Mouse (Mus musculus) stomach, postnatal 0 days (tissue): Measurements from ENCODE around the gene Chrd. TPM values are rescaled to one million over a fixed set of nuclear protein-coding genes. Genes with fewer than 3 reads are reported as not detected.
A peak's percentile ranks its signal among the peaks of the same experiment; 100 is the strongest.

Experiments used
- ATAC-seq: fragments of 200-750 bp; cut with Nextera tagmentation; 2 replicates; pipeline ENCODE4 v1.8.0; 2017; ENCODE audit not compliant: low FRiP score, low TSS enrichment
- DNase-seq: peaks from one replicate; pipeline ENCODE4 v3.0.0-alpha.2; 2016; ENCODE audit warnings: low spot score
- H3K27ac ChIP-seq: fragments of 300-500 bp; sonication (generic); replicated peaks from 2 replicates; pipeline ENCODE4 v1.5.1; 2014; ENCODE audit warnings: mild to moderate bottlenecking, control low read depth
- H3K27me3 ChIP-seq: fragments of 300-500 bp; sonication (generic); 2 replicates; pipeline ENCODE4 v1.6.1; 2014; ENCODE audit warnings: low read length; ENCODE audit not compliant: control insufficient read depth, insufficient read depth
- H3K36me3 ChIP-seq: fragments of 300-500 bp; sonication (generic); 2 replicates; pipeline ENCODE4 v1.6.1; 2014; ENCODE audit warnings: low read length, mixed read lengths; ENCODE audit not compliant: control insufficient read depth, insufficient read depth
- H3K4me1 ChIP-seq: fragments of 300-500 bp; sonication (generic); replicated peaks from 2 replicates; pipeline ENCODE4 v1.6.1; 2014; ENCODE audit warnings: antibody characterized with exemption; ENCODE audit not compliant: control insufficient read depth, insufficient read depth
- H3K4me2 ChIP-seq: fragments of 300-500 bp; sonication (generic); replicated peaks from 2 replicates; pipeline ENCODE4 v1.6.1; 2014; ENCODE audit warnings: low read depth, mild to moderate bottlenecking, control low read depth, moderate library complexity
- H3K4me3 ChIP-seq: fragments of 300-500 bp; sonication (generic); 2 replicates; pipeline ENCODE4 v1.5.1; 2014; ENCODE audit warnings: low read depth, low read length, control low read depth
- H3K9ac ChIP-seq: fragments of 300-500 bp; sonication (generic); 2 replicates; pipeline ENCODE4 v1.6.1; 2014; ENCODE audit warnings: mild to moderate bottlenecking, low read length, control low read depth, mixed read lengths
- H3K9me3 ChIP-seq: fragments of 300-500 bp; sonication (generic); 2 replicates; pipeline ENCODE4 v1.6.1; 2016; ENCODE audit warnings: low read length; ENCODE audit not compliant: control insufficient read depth
- CTCF ChIP-seq: IDR thresholded peaks from 2 replicates; pipeline ENCODE4 v1.5.1; 2016; ENCODE audit warnings: antibody characterized with exemption, low read depth, mild to moderate bottlenecking, moderate library complexity
- EP300 ChIP-seq: optimal IDR thresholded peaks from 2 replicates; pipeline ENCODE3; 2016; ENCODE audit warnings: antibody characterized with exemption
- WGBS: fragments of 180-500 bp; shearing (Covaris S2); extraction: QIAGEN DNeasy Blood & Tissue Kit; methylation state at CpG from one replicate; pipeline ENCODE4 v1.1.7; 2014; 5-methylcytosine and 5-hydroxymethylcytosine counted together
- polyA plus RNA-seq: library from polyadenylated mRNA; unstranded; fragments of >200 nt; fragmentation: Nextera tagmentation; extraction: Ambion mirVana; gene quantifications from 2 replicates; pipeline ENCODE4 v1.2.1, GENCODE M21; 2015

Chrd gene
- polyA plus RNA-seq, 1 experiment from 2014 or later, result 2.9 TPM

- Histone ChIP-seq H3K36me3 (no peaks in the 10 kb centered on the region), H3K4me1 (no peaks in the 10 kb centered on the region), H3K27me3 (no peaks in the 10 kb centered on the region), H3K9me3 (no peaks in the 10 kb centered on the region), H3K4me2 (no peak overlapping the region), H3K27ac (no peak overlapping the region), H3K4me3 (no peak overlapping the region), H3K9ac (no peak overlapping the region)
- DNase-seq, result no peak
- TF ChIP-seq CTCF (no peak), EP300 (no peak)
- 90% methylated on average over 9 of the region's 9 CpGs for WGBS
- no peak for ATAC-seq
Measured at GRCm38 (mm10) chr16:20739845-20740244, 6.9 kb downstream of the Chrd start.

- DNase-seq (peak; percentile 64), ATAC-seq (peak; percentile 74; the same call in 1 of the 2 replicates)
- Histone ChIP-seq H3K4me1 (no peaks in the 10 kb centered on the region), H3K4me3 (no peak overlapping the region), H3K27me3 (no peaks in the 10 kb centered on the region), H3K4me2 (no peak overlapping the region; the same call in 1 of the 2 replicates), H3K9ac (no peak overlapping the region), H3K9me3 (no peaks in the 10 kb centered on the region), H3K36me3 (no peaks in the 10 kb centered on the region), H3K27ac (no peak overlapping the region)
- 31% methylated on average over 6 of the region's 6 CpGs for WGBS
- TF ChIP-seq CTCF, result no peak
- no peak for TF ChIP-seq EP300
Measured at GRCm38 (mm10) chr16:20746641-20747040, 13.7 kb downstream of the Chrd start.

GRCm38 (mm10) chr16:20750518-20750917 lies 17.6 kb downstream of the Chrd start:
- no peak overlapping the region for H3K9ac ChIP-seq
- no peaks in the 10 kb centered on the region for H3K4me1 ChIP-seq
- no peaks in the 10 kb centered on the region for H3K27me3 ChIP-seq
- H3K27ac ChIP-seq, result no peak overlapping the region
- DNase-seq (no peak), ATAC-seq (no peak)
- H3K4me2 ChIP-seq, result no peak overlapping the region
- TF ChIP-seq CTCF, result no peak
- TF ChIP-seq EP300, result no peak
- no peak overlapping the region for H3K4me3 ChIP-seq
- 32% methylated on average over 8 of the region's 8 CpGs for WGBS
- H3K36me3 ChIP-seq, result no peaks in the 10 kb centered on the region
- H3K9me3 ChIP-seq, result no peaks in the 10 kb centered on the region

GRCm38 (mm10) chr16:20756052-20756451 lies 23.1 kb downstream of the Chrd start:
- no peaks in the 10 kb centered on the region for H3K27me3 ChIP-seq
- no peaks in the 10 kb centered on the region for H3K4me1 ChIP-seq
- H3K27ac ChIP-seq, result no peak overlapping the region
- no peak overlapping the region for H3K9ac ChIP-seq
- H3K4me3 ChIP-seq, result no peak overlapping the region
- DNase-seq (no peak), ATAC-seq (no peak; the same call in 1 of the 2 replicates)
- no peak for TF ChIP-seq EP300
- no peak for TF ChIP-seq CTCF
- WGBS, result 78% methylated on average over 5 of the region's 5 CpGs
- no peaks in the 10 kb centered on the region for H3K9me3 ChIP-seq
- no peak overlapping the region for H3K4me2 ChIP-seq
- no peaks in the 10 kb centered on the region for H3K36me3 ChIP-seq

- H3K27me3 ChIP-seq, result no peaks in the 10 kb centered on the region
- TF ChIP-seq CTCF (no peak), EP300 (no peak)
- H3K9ac ChIP-seq, result no peak overlapping the region
- DNase-seq (no peak), ATAC-seq (no peak)
- H3K4me1 ChIP-seq, result no peaks in the 10 kb centered on the region
- no peaks in the 10 kb centered on the region for H3K36me3 ChIP-seq
- no peak overlapping the region for H3K27ac ChIP-seq
- H3K4me2 ChIP-seq, result no peak overlapping the region
- H3K4me3 ChIP-seq, result no peak overlapping the region
- 66% methylated on average over 1 of the region's 1 CpGs for WGBS
- no peaks in the 10 kb centered on the region for H3K9me3 ChIP-seq
Measured at GRCm38 (mm10) chr16:20757385-20757784, 24.5 kb downstream of the Chrd start.

GRCm38 (mm10) chr16:20761681-20762080 lies 28.8 kb downstream of the Chrd start:
- no peaks in the 10 kb centered on the region for H3K9me3 ChIP-seq
- no peak overlapping the region for H3K4me3 ChIP-seq
- H3K4me1 ChIP-seq, result no peaks in the 10 kb centered on the region
- no peak overlapping the region for H3K9ac ChIP-seq
- peak; percentile 55 for DNase-seq
- no peaks in the 10 kb centered on the region for H3K27me3 ChIP-seq
- WGBS, result 9% methylated on average over 3 of the region's 3 CpGs
- H3K4me2 ChIP-seq, result no peak overlapping the region
- no peak for ATAC-seq
- TF ChIP-seq CTCF (peak; percentile 77), EP300 (no peak)
- no peaks in the 10 kb centered on the region for H3K36me3 ChIP-seq
- H3K27ac ChIP-seq, result no peak overlapping the region
